Mouse (Mus musculus): ENCODE measurements around the gene Trpv2.

GRCm38 (mm10) chr11:62589391-62589790 lies 15.1 kb downstream of the Trpv2 start:
- TF ChIP-seq POLR2A (IDR thresholded peaks at IDR 0.05; ENCODE audit: insufficient read depth, low read length) (no peak), CTCF (IDR thresholded peaks at IDR 0.05; ENCODE audit: low read depth, low read length) (no peak), EP300 (IDR thresholded peaks at IDR 0.05; ENCODE audit: insufficient read depth, low read depth, low read length) (no peak)
